19 mouse cellular contexts compared by ENCODE assay signal in genomic region chr11:62608826-62609675, GRCm38 (mm10). TPM values are rescaled to one million over a fixed set of nuclear protein-coding genes. Genes with fewer than 3 reads are reported as not detected.
A peak's percentile ranks its signal among the peaks of the same experiment; 100 is the strongest.
DNase-seq lines count a peak whose midpoint lies in the region; ATAC-seq lines count a peak whose summit lies in the region.
"Had no signal": no experiment of that assay in that cellular context is flagged by ENCODE, and none has a peak within 500 bp of the region (broad histone marks: within the 10 kb centered on the region; RNA-seq: fewer than 3 reads in every experiment).

No protein-coding gene starts in this region.

- no peak for ATAC-seq in midbrain, embryonic 11.5 days (ENCODE audit: low FRiP score)
- no peak for ATAC-seq in midbrain, embryonic 13.5 days
- ATAC-seq in neutrophil, adult 5-6 weeks (ENCODE audit: extremely low read depth, insufficient number of reproducible peaks, low FRiP score, poor library complexity, severe bottlenecking): peak; percentile 68
- ATAC-seq: intestine, postnatal 0 days; midbrain, embryonic 15.5 days had no signal

- no peak overlapping the region for H3K4me3 ChIP-seq in midbrain, embryonic 11.5 days (ENCODE audit: low read depth, low read length)
- H3K4me3 ChIP-seq in midbrain, embryonic 13.5 days (replicated peaks): no peak overlapping the region
- H3K4me3 ChIP-seq: liver, embryonic 13.5 days; midbrain, embryonic 15.5 days; neural tube, embryonic 15.5 days had no signal

- no peaks in the 10 kb centered on the region for H3K27me3 ChIP-seq in midbrain, embryonic 11.5 days (ENCODE audit: control insufficient read depth, insufficient read depth, low read length)
- H3K27me3 ChIP-seq in midbrain, embryonic 13.5 days: no peaks in the 10 kb centered on the region
- H3K27me3 ChIP-seq: liver, embryonic 13.5 days; midbrain, embryonic 15.5 days; neural tube, embryonic 15.5 days had no signal

- H3K4me1 ChIP-seq in midbrain, embryonic 11.5 days (ENCODE audit: control insufficient read depth, insufficient read depth, low read length): peaks cover 35% of the 10 kb centered on the region
- H3K4me1 ChIP-seq in midbrain, embryonic 13.5 days (replicated peaks): peaks cover 58% of the 10 kb centered on the region

- peaks cover 36% of the 10 kb centered on the region for H3K36me3 ChIP-seq in midbrain, embryonic 11.5 days (ENCODE audit: control insufficient read depth, insufficient read depth, low read length)
- peaks cover 66% of the 10 kb centered on the region for H3K36me3 ChIP-seq in midbrain, embryonic 13.5 days

- H3K27ac ChIP-seq in midbrain, embryonic 11.5 days (ENCODE audit: low read depth, low read length): no peak overlapping the region
- H3K27ac ChIP-seq in midbrain, embryonic 13.5 days: no peak overlapping the region
- H3K27ac ChIP-seq: liver, embryonic 13.5 days; midbrain, embryonic 15.5 days; neural tube, embryonic 15.5 days had no signal

- no peak overlapping the region for H3K4me2 ChIP-seq in midbrain, embryonic 11.5 days
- H3K4me2 ChIP-seq in midbrain, embryonic 13.5 days (replicated peaks): no peak overlapping the region
- H3K4me2 ChIP-seq: liver, embryonic 13.5 days; midbrain, embryonic 15.5 days; neural tube, embryonic 15.5 days had no signal

- peak; percentile 17 for DNase-seq in embryo, embryonic 9.5 days (ENCODE audit: extremely low spot score)
- no peak for DNase-seq in embryo, embryonic 10.5 days (ENCODE audit: low spot score)
- DNase-seq in midbrain, embryonic 11.5 days (ENCODE audit: low spot score, missing footprints): peak; percentile 85
- peak; percentile 59 for DNase-seq in lung, postnatal 36 days
- no peak for DNase-seq in layer of hippocampus, postnatal 14 days (ENCODE audit: low spot score in 2 of 2)
- DNase-seq in right cerebral cortex, postnatal 10 days (ENCODE audit: low spot score in 2 of 2): no peak
- DNase-seq: adrenal gland, adult 8-10 months; cerebellum, adult 9-11 months; heart, adult 18-20 months; heart, postnatal 14 days; kidney, postnatal 25 days; liver, embryonic 13.5 days; right cerebral cortex, adult 18-20 months had no signal

- no peaks in the 10 kb centered on the region for H3K9me3 ChIP-seq in midbrain, embryonic 11.5 days (ENCODE audit: control insufficient read depth, low read length)
- no peaks in the 10 kb centered on the region for H3K9me3 ChIP-seq in midbrain, embryonic 13.5 days
- H3K9me3 ChIP-seq: G1E; liver, embryonic 13.5 days; midbrain, embryonic 15.5 days; neural tube, embryonic 15.5 days had no signal

- no peak overlapping the region for H3K9ac ChIP-seq in midbrain, embryonic 11.5 days (ENCODE audit: low read length)
- H3K9ac ChIP-seq in midbrain, embryonic 13.5 days (replicated peaks): no peak overlapping the region
- H3K9ac ChIP-seq: liver, embryonic 13.5 days; midbrain, embryonic 15.5 days; neural tube, embryonic 15.5 days had no signal

- WGBS in midbrain, embryonic 11.5 days: 83% methylated on average over 10 of the region's 10 CpGs
- WGBS in midbrain, embryonic 13.5 days: 80% methylated on average over 10 of the region's 10 CpGs

RNA-seq across cellular contexts. Expression of gene Trpv2, which starts 34.8 kb away (rescaled TPM):
- polyA plus RNA-seq in midbrain, embryonic 11.5 days (2014; fragmentation: Nextera tagmentation; extraction: Ambion mirVana): 4.9 and 5.4 TPM in 2 replicates
- polyA plus RNA-seq in midbrain, embryonic 13.5 days (2015; fragmentation: Nextera tagmentation; extraction: Ambion mirVana): 20.7 TPM in 2 replicates
- 62.7 and 66.9 TPM in 2 replicates for total RNA-seq in neutrophil, adult 5-6 weeks (2017)
- 10 to 100 TPM; 18.4 to 21.5 TPM for total RNA-seq in layer of hippocampus, postnatal 14 days (2021)

RNA-seq across cellular contexts. Expression of gene Lrrc75a, which starts 39.3 kb away (rescaled TPM):
- 12.5 and 12.6 TPM in 2 replicates for polyA plus RNA-seq in midbrain, embryonic 11.5 days (2014; fragmentation: Nextera tagmentation; extraction: Ambion mirVana)
- polyA plus RNA-seq in midbrain, embryonic 13.5 days (2015; fragmentation: Nextera tagmentation; extraction: Ambion mirVana): 8.2 and 11.4 TPM in 2 replicates
- total RNA-seq in neutrophil, adult 5-6 weeks (2017): 3.2 and 3.4 TPM in 2 replicates
- 10 to 100 TPM in 1 of 2 experiments, 1 to 10 TPM in 1; 9.5 to 11.3 TPM for total RNA-seq in layer of hippocampus, postnatal 14 days (2021)

RNA-seq across cellular contexts. Expression of gene Mmgt2, which starts 39.4 kb away (rescaled TPM):
- 38.5 and 43.8 TPM in 2 replicates for polyA plus RNA-seq in midbrain, embryonic 11.5 days (2014; fragmentation: Nextera tagmentation; extraction: Ambion mirVana)
- 23.0 and 25.2 TPM in 2 replicates for polyA plus RNA-seq in midbrain, embryonic 13.5 days (2015; fragmentation: Nextera tagmentation; extraction: Ambion mirVana)
- total RNA-seq in neutrophil, adult 5-6 weeks (2017): 7.6 and 12.6 TPM in 2 replicates
- total RNA-seq in layer of hippocampus, postnatal 14 days (2021): 10 to 100 TPM; 14.8 to 17.2 TPM

RNA-seq across cellular contexts. Expression of gene Ubb, which starts 58.1 kb away (rescaled TPM):
- 3,727 and 3,899 TPM in 2 replicates for polyA plus RNA-seq in midbrain, embryonic 11.5 days (2014; fragmentation: Nextera tagmentation; extraction: Ambion mirVana)
- polyA plus RNA-seq in midbrain, embryonic 13.5 days (2015; fragmentation: Nextera tagmentation; extraction: Ambion mirVana): 4,691 and 4,901 TPM in 2 replicates
- 1,420 and 1,558 TPM in 2 replicates for total RNA-seq in neutrophil, adult 5-6 weeks (2017)
- total RNA-seq in layer of hippocampus, postnatal 14 days (2021): 1,000 to 10,000 TPM; 1,675 to 1,723 TPM

Comparison
In these comparisons a context has a peak if more than half of its experiments do, and no peak if none do; other contexts are left out.
1. DNase-seq: peak in embryo, embryonic 9.5 days (single experiment), midbrain, embryonic 11.5 days (single experiment) and lung, postnatal 36 days (single experiment); none in embryo, embryonic 10.5 days (single experiment), layer of hippocampus, postnatal 14 days (0 of 2) and right cerebral cortex, postnatal 10 days (0 of 2).